Mouse (Mus musculus) liver, embryonic 11.5 days (tissue): ENCODE data around the gene Zscan10. TPM values are rescaled to one million over a fixed set of nuclear protein-coding genes. Genes with fewer than 3 reads are reported as not detected.

Experiments
- ATAC-seq: fragments of 200-750 bp; cut with Nextera tagmentation; replicated peaks from 2 replicates; pipeline ENCODE4 v1.8.0; 2017; ENCODE audit warnings: moderate number of reproducible peaks, mild to moderate bottlenecking, moderate TSS enrichment, moderate library complexity; ENCODE audit not compliant: low FRiP score
- DNase-seq: peaks from one replicate; pipeline ENCODE4 v3.0.0-alpha.2; 2017; ENCODE audit warnings: low spot score
- H3K27ac ChIP-seq: fragments of 300-500 bp; sonication (generic); 2 replicates; pipeline ENCODE4 v1.5.1; 2014; ENCODE audit warnings: mild to moderate bottlenecking, low read depth, low read length, control low read depth
- H3K27me3 ChIP-seq: fragments of 300-500 bp; sonication (generic); replicated peaks from 2 replicates; pipeline ENCODE4 v1.6.1; 2014; ENCODE audit warnings: low read length, mixed read lengths; ENCODE audit not compliant: control insufficient read depth, insufficient read depth
- H3K36me3 ChIP-seq: fragments of 300-500 bp; sonication (generic); 2 replicates; pipeline ENCODE4 v1.6.1; 2014; ENCODE audit warnings: mild to moderate bottlenecking, low read length, moderate library complexity, mixed read lengths; ENCODE audit not compliant: control insufficient read depth, insufficient read depth
- H3K4me1 ChIP-seq: fragments of 300-500 bp; sonication (generic); replicated peaks from 2 replicates; pipeline ENCODE4 v1.6.1; 2014; ENCODE audit warnings: low read length, mixed read lengths; ENCODE audit not compliant: control insufficient read depth, insufficient read depth
- H3K4me2 ChIP-seq: fragments of 300-500 bp; sonication (generic); 2 replicates; pipeline ENCODE4 v1.6.1; 2014; ENCODE audit warnings: mild to moderate bottlenecking, control low read depth, moderate library complexity
- H3K4me3 ChIP-seq: fragments of 300-500 bp; sonication (generic); 2 replicates; pipeline ENCODE4 v1.5.1; 2014; ENCODE audit warnings: low read depth, low read length, control low read depth
- H3K9ac ChIP-seq: fragments of 300-500 bp; sonication (generic); 2 replicates; pipeline ENCODE4 v1.6.1; 2014; ENCODE audit warnings: low read depth, low read length, control low read depth
- H3K9me3 ChIP-seq: fragments of 300-500 bp; sonication (generic); 2 replicates; pipeline ENCODE4 v1.6.1; 2016; ENCODE audit warnings: low read length, inconsistent platforms, mixed read lengths; ENCODE audit not compliant: control insufficient read depth
- WGBS: fragments of 180-500 bp; shearing (Covaris S2); extraction: QIAGEN DNeasy Blood & Tissue Kit; methylation state at CpG from one replicate; pipeline ENCODE4 v1.1.7; 2014; 5-methylcytosine and 5-hydroxymethylcytosine counted together
- polyA plus RNA-seq: library from polyadenylated mRNA; unstranded; fragments of >200 nt; fragmentation: Nextera tagmentation; extraction: Ambion mirVana; gene quantifications from 2 replicates; pipeline ENCODE4 v1.2.1, GENCODE M21; 2014

Gene Zscan10
- polyA plus RNA-seq, 1 experiment from 2014 or later: 0.25 TPM

DNA sequence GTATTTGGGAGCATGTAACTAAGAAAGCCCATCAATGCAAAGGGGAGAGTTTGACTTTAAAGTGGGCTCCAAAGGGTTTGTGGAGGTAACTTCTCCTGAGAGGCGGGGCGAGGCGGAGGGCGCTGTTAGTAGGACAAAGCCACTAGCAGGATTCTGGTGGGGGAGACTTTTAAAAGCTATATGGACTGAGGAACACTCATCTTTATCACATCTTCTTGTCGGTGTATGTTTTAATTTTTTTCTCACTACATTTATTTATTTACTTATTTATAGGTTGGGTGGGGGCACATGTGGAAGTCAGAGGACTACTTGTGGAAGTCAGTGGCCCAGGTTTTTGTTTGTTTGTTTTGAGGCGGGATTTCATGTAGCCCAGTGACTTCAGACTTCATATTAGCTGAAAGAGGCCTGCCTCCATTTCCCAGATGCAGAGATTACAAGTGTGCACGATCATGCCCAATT, 1.0 kb upstream of the Zscan10 start:
- WGBS: 24% methylated on average over 7 of the region's 7 CpGs
- peak overlapping the region; percentile 60 for H3K4me3 ChIP-seq
- no peaks in the 10 kb centered on the region for H3K36me3 ChIP-seq
- peak overlapping the region; percentile 72 for H3K9ac ChIP-seq
- peak overlapping the region; percentile 82 for H3K4me2 ChIP-seq
- peaks cover 12% of the 10 kb centered on the region for H3K4me1 ChIP-seq
- no peaks in the 10 kb centered on the region for H3K27me3 ChIP-seq
- no peak for DNase-seq
- H3K9me3 ChIP-seq: no peaks in the 10 kb centered on the region
- peak overlapping the region; percentile 81 for H3K27ac ChIP-seq
- 0 out of 2 replicates have a peak, but pooled peaks have one; percentile 5 for ATAC-seq

DNA sequence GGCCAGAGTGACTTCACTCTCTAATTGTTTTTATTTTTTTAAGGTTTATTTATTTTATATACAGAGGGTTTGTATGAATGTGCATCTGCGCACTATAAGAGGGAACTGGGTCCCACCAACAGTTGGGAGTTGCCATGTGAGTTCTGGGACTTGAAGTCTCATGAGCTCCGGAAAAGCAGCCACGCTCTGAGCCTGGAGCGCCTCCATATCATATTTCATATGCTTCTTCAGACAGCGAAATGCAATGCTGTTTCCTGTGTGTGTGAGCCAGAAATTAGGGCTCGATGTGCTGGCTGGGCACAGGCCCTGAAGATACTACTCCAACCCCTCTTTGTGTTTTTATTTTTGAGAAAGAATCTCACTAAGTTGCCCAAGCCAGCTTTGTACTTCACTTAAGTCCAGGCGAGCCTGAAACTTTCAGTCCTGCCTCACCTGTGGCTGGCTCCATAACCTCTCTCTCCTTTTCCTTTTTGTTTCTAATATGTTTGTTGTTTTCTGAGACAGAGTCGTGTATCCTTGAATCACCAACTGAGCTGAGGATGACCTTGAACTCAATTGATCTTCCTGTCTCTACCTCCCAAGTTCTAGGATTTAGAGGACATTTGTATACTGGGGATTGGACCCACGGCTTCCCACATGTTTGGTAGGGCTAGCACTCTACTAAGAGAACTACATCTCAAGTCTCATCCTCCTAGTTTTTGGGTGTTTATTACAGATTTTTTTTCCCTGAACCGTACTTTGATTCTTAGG, 1.4 kb downstream of the Zscan10 start:
- no peaks in the 10 kb centered on the region for H3K9me3 ChIP-seq
- H3K4me2 ChIP-seq: no peak overlapping the region
- no peaks in the 10 kb centered on the region for H3K36me3 ChIP-seq
- no peaks in the 10 kb centered on the region for H3K27me3 ChIP-seq
- 52% methylated on average over 10 of the region's 10 CpGs for WGBS
- H3K4me1 ChIP-seq: peaks cover 12% of the 10 kb centered on the region
- ATAC-seq: no peak
- no peak overlapping the region; the same call in 1 of the 2 replicates for H3K27ac ChIP-seq
- DNase-seq: no peak
- H3K4me3 ChIP-seq: no peak overlapping the region
- H3K9ac ChIP-seq: no peak overlapping the region

DNA sequence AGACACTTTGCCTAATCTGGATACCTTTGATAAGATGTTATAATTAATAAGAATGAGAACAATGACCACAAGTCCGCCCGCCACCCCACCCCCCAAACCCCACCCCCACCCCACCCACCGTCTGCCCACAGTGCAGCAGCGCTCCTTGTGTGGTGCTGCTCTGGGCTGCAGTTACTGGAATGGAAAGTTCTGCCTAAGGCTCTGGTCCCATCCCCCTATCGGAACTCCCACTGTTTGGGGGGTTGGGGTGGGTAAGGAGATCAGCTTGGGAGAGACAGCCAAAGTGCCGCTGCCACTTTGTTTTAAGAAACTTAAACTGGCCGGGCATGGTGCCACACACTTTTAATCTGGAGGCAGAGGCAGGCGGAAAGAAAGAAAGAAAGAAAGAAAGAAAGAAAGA, 2.4 kb downstream of the Zscan10 start:
- H3K4me2 ChIP-seq: no peak overlapping the region
- ATAC-seq (no peak), DNase-seq (no peak)
- no peak overlapping the region for H3K27ac ChIP-seq
- H3K9me3 ChIP-seq: no peaks in the 10 kb centered on the region
- H3K9ac ChIP-seq: no peak overlapping the region
- H3K27me3 ChIP-seq: no peaks in the 10 kb centered on the region
- peaks cover 12% of the 10 kb centered on the region for H3K4me1 ChIP-seq
- 35% methylated on average over 8 of the region's 8 CpGs for WGBS
- no peak overlapping the region for H3K4me3 ChIP-seq
- H3K36me3 ChIP-seq: no peaks in the 10 kb centered on the region

DNA sequence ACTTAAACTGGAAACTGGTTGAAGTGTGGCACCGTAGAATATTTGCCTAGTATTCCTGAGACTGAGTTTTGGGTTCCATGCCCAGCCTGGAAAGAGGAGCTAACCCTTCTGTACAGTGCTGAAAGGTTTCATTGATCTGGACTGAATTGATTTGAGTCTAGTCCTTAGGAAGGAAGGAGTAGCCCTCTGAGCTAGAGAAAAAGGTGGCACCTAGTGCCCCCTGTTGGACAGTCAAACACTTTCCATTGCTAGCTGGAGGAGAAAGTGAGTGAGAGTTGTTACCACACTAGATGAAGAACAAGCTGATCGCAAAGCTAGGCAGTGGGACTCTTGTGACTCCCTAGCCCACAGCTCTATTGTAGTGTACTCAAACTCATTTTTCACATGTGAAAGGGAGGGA, 2.9 kb downstream of the Zscan10 start:
- Histone ChIP-seq H3K27ac (no peak overlapping the region), H3K4me1 (peaks cover 9% of the 10 kb centered on the region), H3K9me3 (no peaks in the 10 kb centered on the region), H3K4me2 (no peak overlapping the region), H3K4me3 (no peak overlapping the region), H3K27me3 (no peaks in the 10 kb centered on the region), H3K9ac (no peak overlapping the region), H3K36me3 (no peaks in the 10 kb centered on the region)
- ATAC-seq (no peak), DNase-seq (no peak)
- 58% methylated on average over 2 of the region's 2 CpGs for WGBS

DNA sequence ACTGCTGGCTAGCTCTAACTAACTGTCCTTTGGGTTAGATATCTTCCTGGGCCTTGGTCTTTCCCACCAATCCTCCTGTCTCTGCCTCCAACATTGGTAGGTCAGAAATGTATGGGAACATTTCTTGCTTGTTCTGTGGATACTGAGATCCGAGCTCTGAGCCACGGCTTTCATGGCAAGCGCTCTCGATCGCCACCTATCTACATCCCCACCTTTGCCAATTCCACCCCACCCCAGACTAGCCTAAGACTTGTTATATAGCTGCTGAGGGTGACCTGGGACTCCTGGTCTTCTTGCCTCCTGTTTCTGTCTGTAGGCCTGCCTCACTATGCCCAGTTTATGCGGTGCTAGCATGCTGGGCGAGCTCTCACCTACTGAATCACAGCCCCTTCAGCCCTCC, 3.7 kb downstream of the Zscan10 start:
- 77% methylated on average over 7 of the region's 7 CpGs for WGBS
- Histone ChIP-seq H3K27ac (no peak overlapping the region), H3K4me2 (no peak overlapping the region; the same call in 1 of the 2 replicates), H3K4me3 (no peak overlapping the region), H3K4me1 (peaks cover 6% of the 10 kb centered on the region), H3K9me3 (no peaks in the 10 kb centered on the region), H3K36me3 (no peaks in the 10 kb centered on the region), H3K27me3 (no peaks in the 10 kb centered on the region), H3K9ac (no peak overlapping the region)
- ATAC-seq (no peak), DNase-seq (no peak)

DNA sequence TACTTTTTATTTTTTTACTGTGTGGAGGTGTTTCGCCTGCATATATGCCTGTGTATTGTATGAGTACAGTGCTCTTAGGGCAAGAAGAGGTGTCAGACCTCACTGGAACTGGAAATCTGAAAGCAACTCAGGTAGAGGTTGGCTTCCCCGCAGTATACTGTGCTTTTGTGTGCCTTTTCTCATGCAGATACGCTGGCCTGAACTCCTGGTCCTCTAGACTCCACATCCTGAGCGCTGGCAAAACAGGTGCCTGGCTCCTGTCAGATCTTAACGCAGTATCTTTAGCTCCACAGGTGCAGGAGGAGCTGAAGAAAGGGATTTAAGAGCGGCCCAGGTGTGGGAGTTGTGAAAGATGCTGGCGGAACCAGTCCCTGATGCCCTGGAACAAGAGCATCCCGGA, 4.6 kb downstream of the Zscan10 start:
- WGBS: 80% methylated on average over 8 of the region's 8 CpGs
- Histone ChIP-seq H3K4me1 (0 out of 2 replicates have a peak, but pooled peaks cover 2% of the 10 kb centered on the region), H3K9me3 (no peaks in the 10 kb centered on the region), H3K36me3 (no peaks in the 10 kb centered on the region), H3K9ac (no peak overlapping the region), H3K4me2 (no peak overlapping the region), H3K4me3 (no peak overlapping the region), H3K27ac (no peak overlapping the region), H3K27me3 (no peaks in the 10 kb centered on the region)
- DNase-seq (no peak), ATAC-seq (no peak)

DNA sequence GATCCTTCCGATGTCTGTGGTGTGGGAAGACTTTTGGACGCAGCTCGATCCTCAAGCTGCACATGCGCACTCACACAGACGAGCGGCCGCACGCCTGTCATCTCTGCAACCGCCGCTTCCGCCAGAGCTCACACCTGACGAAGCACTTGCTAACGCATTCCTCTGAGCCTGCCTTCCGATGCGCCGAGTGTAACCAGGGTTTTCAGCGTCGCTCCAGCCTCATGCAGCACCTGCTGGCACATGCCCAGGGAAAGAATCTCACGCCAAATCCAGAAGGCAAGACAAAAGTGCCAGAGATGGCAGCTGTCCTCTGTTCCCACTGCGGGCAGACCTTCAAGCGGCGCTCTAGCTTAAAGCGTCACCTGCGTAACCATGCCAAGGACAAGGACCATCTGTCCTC, 9.0 kb downstream of the Zscan10 start:
- no peak overlapping the region for H3K4me3 ChIP-seq
- 92% methylated on average over 24 of the region's 24 CpGs for WGBS
- ATAC-seq: no peak
- no peaks in the 10 kb centered on the region for H3K4me1 ChIP-seq
- no peak overlapping the region for H3K27ac ChIP-seq
- H3K27me3 ChIP-seq: no peaks in the 10 kb centered on the region
- H3K4me2 ChIP-seq: no peak overlapping the region
- DNase-seq: no peak
- H3K36me3 ChIP-seq: no peaks in the 10 kb centered on the region
- H3K9me3 ChIP-seq: no peaks in the 10 kb centered on the region
- no peak overlapping the region for H3K9ac ChIP-seq

DNA sequence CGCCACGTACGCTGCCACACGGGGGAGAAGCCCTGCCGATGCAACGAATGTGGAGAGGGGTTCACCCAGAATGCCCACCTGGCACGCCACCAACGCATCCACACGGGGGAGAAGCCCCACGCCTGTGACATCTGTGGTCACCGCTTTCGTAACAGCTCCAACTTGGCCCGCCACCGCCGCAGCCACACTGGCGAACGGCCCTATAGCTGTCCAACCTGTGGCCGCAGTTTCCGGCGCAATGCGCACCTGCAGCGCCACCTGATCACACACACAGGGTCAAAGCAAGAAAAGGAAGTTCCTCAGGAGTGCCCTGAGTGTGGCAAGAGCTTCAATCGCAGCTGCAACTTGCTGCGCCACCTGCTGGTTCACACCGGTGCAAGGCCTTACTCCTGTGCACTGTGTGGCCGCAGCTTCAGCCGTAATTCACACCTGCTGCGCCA, 9.7 kb downstream of the Zscan10 start:
- Histone ChIP-seq H3K27me3 (no peaks in the 10 kb centered on the region), H3K9ac (no peak overlapping the region), H3K4me3 (no peak overlapping the region), H3K27ac (no peak overlapping the region), H3K9me3 (no peaks in the 10 kb centered on the region), H3K4me1 (no peaks in the 10 kb centered on the region), H3K36me3 (no peaks in the 10 kb centered on the region), H3K4me2 (no peak overlapping the region)
- DNase-seq (no peak), ATAC-seq (peak; percentile 45; the same call in 1 of the 2 replicates)
- 78% methylated on average over 28 of the region's 28 CpGs for WGBS

DNA sequence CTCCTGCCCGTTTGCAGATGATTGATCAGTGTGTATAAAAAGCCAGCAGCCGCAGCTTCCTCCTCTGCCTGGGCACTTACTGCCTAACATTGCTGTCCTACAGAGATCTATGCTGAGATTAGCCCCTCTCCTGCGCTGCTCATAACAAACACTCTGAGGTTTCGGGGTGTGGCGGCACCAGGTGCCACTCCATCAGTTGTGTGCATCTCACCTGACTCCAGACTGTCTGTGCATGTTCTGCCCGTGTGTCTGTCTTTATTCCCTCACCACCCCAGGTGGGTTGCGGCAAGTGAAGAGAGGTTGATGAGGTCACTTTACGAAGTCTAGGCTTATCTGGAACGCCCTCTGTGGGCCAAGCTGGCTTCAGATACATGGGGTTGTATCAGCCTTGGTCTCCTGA, 16.4 kb downstream of the Zscan10 start:
- Histone ChIP-seq H3K9me3 (no peaks in the 10 kb centered on the region), H3K4me1 (no peaks in the 10 kb centered on the region), H3K4me2 (no peak overlapping the region), H3K36me3 (no peaks in the 10 kb centered on the region), H3K27me3 (no peaks in the 10 kb centered on the region), H3K27ac (no peak overlapping the region), H3K9ac (no peak overlapping the region), H3K4me3 (no peak overlapping the region)
- WGBS: 37% methylated on average over 9 of the region's 9 CpGs
- DNase-seq: no peak
- ATAC-seq: no peak
